Mouse (Mus musculus): ENCODE results near the gene Atxn7l1.

GRCm38 (mm10) chr12:33334511-33334910 lies 187.0 kb downstream of the Atxn7l1 start:
- no peak for TF ChIP-seq HCFC1 (IDR thresholded peaks at IDR 0.05; ENCODE audit: borderline replicate concordance, insufficient read depth, low read length)
- no peak for TF ChIP-seq MAFK (IDR thresholded peaks at IDR 0.05; ENCODE audit: insufficient read depth, low read depth, low read length)
- no peak for TF ChIP-seq ZNF384 (IDR thresholded peaks at IDR 0.05; ENCODE audit: low read depth, low read length)
- TF ChIP-seq ZC3H11A (IDR thresholded peaks at IDR 0.05; ENCODE audit: borderline replicate concordance, low read depth, low read length), result no peak
- no peak for TF ChIP-seq CHD2 (IDR thresholded peaks at IDR 0.05; ENCODE audit: low read depth, low read length)
